Mouse (Mus musculus) heart, embryonic 11.5 days (tissue): ENCODE measurements at regions not wholly inside any gene's neighbourhood (a gene's known extent, or its start where the extent isn't known, plus 50 kb on each side); places are given as distances from the start of the nearest gene placed in this dataset.

Experiments used
- ATAC-seq: fragments of 200-750 bp; cut with Nextera tagmentation; replicated peaks from 2 replicates; pipeline ENCODE4 v1.8.0; 2017; ENCODE audit warnings: moderate library complexity; ENCODE audit not compliant: insufficient number of reproducible peaks, low FRiP score, low TSS enrichment
- H3K27ac ChIP-seq: fragments of 300-500 bp; sonication (generic); 2 replicates; pipeline ENCODE4 v1.5.1; 2014; ENCODE audit warnings: mild to moderate bottlenecking, low read depth, low read length
- H3K27me3 ChIP-seq: fragments of 300-500 bp; sonication (generic); 2 replicates; pipeline ENCODE4 v1.6.1; 2014; ENCODE audit warnings: mild to moderate bottlenecking, low read length, mixed read lengths; ENCODE audit not compliant: control insufficient read depth, insufficient read depth
- H3K36me3 ChIP-seq: fragments of 300-500 bp; sonication (generic); 2 replicates; pipeline ENCODE4 v1.6.1; 2014; ENCODE audit warnings: mild to moderate bottlenecking, low read length, moderate library complexity, mixed read lengths; ENCODE audit not compliant: control insufficient read depth, insufficient read depth
- H3K4me1 ChIP-seq: fragments of 300-500 bp; sonication (generic); 2 replicates; pipeline ENCODE4 v1.6.1; 2014; ENCODE audit warnings: low read length; ENCODE audit not compliant: control insufficient read depth, insufficient read depth
- H3K4me2 ChIP-seq: fragments of 300-500 bp; sonication (generic); 2 replicates; pipeline ENCODE4 v1.6.1; 2014; ENCODE audit warnings: mild to moderate bottlenecking, moderate library complexity
- H3K4me3 ChIP-seq: fragments of 300-500 bp; sonication (generic); 2 replicates; pipeline ENCODE4 v1.5.1; 2014; ENCODE audit warnings: low read depth, low read length
- H3K9ac ChIP-seq: fragments of 300-500 bp; sonication (generic); 2 replicates; pipeline ENCODE4 v1.6.1; 2014; ENCODE audit warnings: mild to moderate bottlenecking, low read depth, low read length, moderate library complexity
- H3K9me3 ChIP-seq: fragments of 300-500 bp; sonication (generic); replicated peaks from 2 replicates; pipeline ENCODE4 v1.6.1; 2016; ENCODE audit warnings: low read length; ENCODE audit not compliant: control insufficient read depth
- WGBS: fragments of 180-500 bp; shearing (Covaris S2); extraction: QIAGEN DNeasy Blood & Tissue Kit; methylation state at CpG from one replicate; pipeline ENCODE4 v1.1.7; 2014; ENCODE audit not compliant: insufficient replicate concordance; 5-methylcytosine and 5-hydroxymethylcytosine counted together

DNA sequence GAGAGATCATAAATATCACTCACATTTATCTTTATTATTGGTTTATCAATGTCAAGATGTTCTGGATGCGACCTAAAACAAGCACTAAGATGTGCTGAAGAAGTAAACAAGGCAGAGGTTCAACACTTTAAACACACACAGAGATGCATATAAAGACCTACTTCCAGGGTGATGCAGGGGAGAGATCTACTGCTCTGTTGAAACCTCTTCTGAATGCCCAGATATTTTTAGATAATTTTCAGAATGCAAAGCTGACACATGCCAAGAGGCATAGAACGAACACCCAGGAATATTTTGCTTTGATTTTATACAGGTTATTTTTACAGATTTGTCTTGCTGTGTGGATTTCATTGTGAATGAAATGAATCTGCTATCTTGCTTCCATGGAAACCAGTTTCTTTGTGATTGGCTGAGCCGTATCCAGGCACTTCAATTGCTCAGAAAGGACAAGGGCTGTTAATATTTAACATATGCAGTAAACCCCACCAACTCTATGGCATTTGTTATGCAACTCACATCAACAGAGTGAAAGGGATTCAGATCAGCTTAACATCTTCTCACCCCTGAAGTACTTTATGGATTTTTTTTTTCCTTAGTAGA, 523.2 kb upstream of the Tbl1xr1 start:
- WGBS: 56% methylated on average over 3 of the region's 3 CpGs

DNA sequence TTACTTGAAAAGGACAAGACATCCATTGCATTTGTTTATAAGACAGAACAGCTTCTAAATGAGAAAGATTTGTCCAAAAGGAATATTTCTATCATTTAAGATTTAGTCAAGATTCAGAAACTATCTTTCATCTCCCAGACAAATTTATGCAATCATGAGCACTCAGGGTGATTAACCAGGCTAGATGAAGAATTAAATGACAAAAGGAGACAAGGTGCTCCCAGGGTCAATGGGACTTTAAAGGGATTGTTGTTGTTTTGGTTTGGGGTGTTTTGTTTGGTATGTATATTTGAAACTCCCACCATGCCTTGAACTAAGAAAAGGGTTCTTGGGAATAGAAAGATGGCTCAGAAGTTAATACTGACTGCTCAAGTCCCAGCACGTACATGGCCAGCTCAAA, 522.6 kb upstream of the Tbl1xr1 start:
- ATAC-seq: no peak
- 53% methylated on average over 1 of the region's 1 CpGs for WGBS

More for the DNA sequence above, 523.2 kb upstream of the Tbl1xr1 start:
- Histone ChIP-seq H3K27ac (no peak overlapping the region), H3K9me3 (no peaks in the 10 kb centered on the region), H3K4me3 (no peak overlapping the region), H3K36me3 (no peaks in the 10 kb centered on the region), H3K4me1 (peaks cover 9% of the 10 kb centered on the region), H3K9ac (no peak overlapping the region), H3K4me2 (no peak overlapping the region), H3K27me3 (no peaks in the 10 kb centered on the region)
- no peak for ATAC-seq

GRCm38 (mm10) chr3:21557963-21558441, 518.5 kb upstream of the Tbl1xr1 start:
- Histone ChIP-seq H3K27me3 (no peaks in the 10 kb centered on the region), H3K27ac (no peak overlapping the region), H3K9me3 (no peaks in the 10 kb centered on the region), H3K36me3 (no peaks in the 10 kb centered on the region), H3K9ac (no peak overlapping the region), H3K4me1 (peaks cover 4% of the 10 kb centered on the region), H3K4me2 (no peak overlapping the region), H3K4me3 (no peak overlapping the region)
- 88% methylated on average over 12 of the region's 12 CpGs for WGBS
- ATAC-seq: no peak

More for the DNA sequence above, 522.6 kb upstream of the Tbl1xr1 start:
- H3K4me3 ChIP-seq: no peak overlapping the region
- H3K27ac ChIP-seq: no peak overlapping the region
- H3K27me3 ChIP-seq: no peaks in the 10 kb centered on the region
- H3K9me3 ChIP-seq: no peaks in the 10 kb centered on the region
- peaks cover 9% of the 10 kb centered on the region for H3K4me1 ChIP-seq
- no peak overlapping the region for H3K9ac ChIP-seq
- H3K36me3 ChIP-seq: no peaks in the 10 kb centered on the region
- H3K4me2 ChIP-seq: no peak overlapping the region

- no peak overlapping the region for H3K9ac ChIP-seq
- no peak overlapping the region for H3K27ac ChIP-seq
- H3K36me3 ChIP-seq: no peaks in the 10 kb centered on the region
- no peaks in the 10 kb centered on the region for H3K27me3 ChIP-seq
- no peak overlapping the region for H3K4me2 ChIP-seq
- no peak overlapping the region for H3K4me3 ChIP-seq
- H3K9me3 ChIP-seq: no peaks in the 10 kb centered on the region
- ATAC-seq: no peak
- 71% methylated on average over 2 of the region's 2 CpGs for WGBS
- peaks cover 12% of the 10 kb centered on the region for H3K4me1 ChIP-seq
These were observed 513.6 kb upstream of the Tbl1xr1 start for GRCm38 (mm10) chr3:21562771-21563312.

GRCm38 (mm10) chr3:21563454-21563853, 513.0 kb upstream of the Tbl1xr1 start:
- 72% methylated on average over 3 of the region's 3 CpGs for WGBS
- Histone ChIP-seq H3K27ac (no peak overlapping the region), H3K27me3 (no peaks in the 10 kb centered on the region), H3K36me3 (no peaks in the 10 kb centered on the region), H3K9ac (no peak overlapping the region), H3K9me3 (no peaks in the 10 kb centered on the region), H3K4me3 (no peak overlapping the region), H3K4me2 (no peak overlapping the region), H3K4me1 (peaks cover 12% of the 10 kb centered on the region)
- no peak for ATAC-seq

DNA sequence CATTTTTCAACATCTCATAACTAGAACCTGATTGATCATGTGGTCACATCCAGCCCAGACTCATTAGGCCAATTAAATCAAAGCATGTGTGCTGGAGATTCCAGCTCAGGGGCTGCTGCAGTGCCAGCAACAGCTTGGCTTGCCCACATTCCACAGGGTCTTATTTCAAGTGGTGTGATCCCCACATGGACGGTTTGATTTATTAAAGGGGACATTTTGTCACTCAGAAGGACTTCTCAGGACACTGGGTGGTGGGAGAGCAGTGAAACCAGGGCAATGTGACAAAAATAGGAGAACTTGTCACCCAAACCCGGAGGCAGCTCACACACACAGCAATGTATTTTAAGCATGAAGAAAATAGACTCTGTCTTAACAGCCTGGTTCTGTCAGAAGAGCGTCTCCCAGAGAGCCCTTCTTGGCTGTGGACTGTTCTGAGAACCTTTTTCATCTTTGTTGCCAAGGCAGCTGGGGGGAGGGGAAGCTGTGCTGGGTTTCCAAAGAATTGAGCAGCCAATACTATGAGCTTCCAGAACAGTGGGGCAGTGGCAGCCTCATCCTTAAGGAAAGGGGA, 512.2 kb upstream of the Tbl1xr1 start:
- H3K4me2 ChIP-seq: no peak overlapping the region
- 17% methylated on average over 3 of the region's 3 CpGs for WGBS
- no peaks in the 10 kb centered on the region for H3K9me3 ChIP-seq
- peak overlapping the region; percentile 84 for H3K27ac ChIP-seq
- peak; percentile 42; the same call in 1 of the 2 replicates for ATAC-seq
- H3K27me3 ChIP-seq: no peaks in the 10 kb centered on the region
- H3K36me3 ChIP-seq: no peaks in the 10 kb centered on the region
- peaks cover 12% of the 10 kb centered on the region for H3K4me1 ChIP-seq
- no peak overlapping the region for H3K9ac ChIP-seq
- H3K4me3 ChIP-seq: no peak overlapping the region

DNA sequence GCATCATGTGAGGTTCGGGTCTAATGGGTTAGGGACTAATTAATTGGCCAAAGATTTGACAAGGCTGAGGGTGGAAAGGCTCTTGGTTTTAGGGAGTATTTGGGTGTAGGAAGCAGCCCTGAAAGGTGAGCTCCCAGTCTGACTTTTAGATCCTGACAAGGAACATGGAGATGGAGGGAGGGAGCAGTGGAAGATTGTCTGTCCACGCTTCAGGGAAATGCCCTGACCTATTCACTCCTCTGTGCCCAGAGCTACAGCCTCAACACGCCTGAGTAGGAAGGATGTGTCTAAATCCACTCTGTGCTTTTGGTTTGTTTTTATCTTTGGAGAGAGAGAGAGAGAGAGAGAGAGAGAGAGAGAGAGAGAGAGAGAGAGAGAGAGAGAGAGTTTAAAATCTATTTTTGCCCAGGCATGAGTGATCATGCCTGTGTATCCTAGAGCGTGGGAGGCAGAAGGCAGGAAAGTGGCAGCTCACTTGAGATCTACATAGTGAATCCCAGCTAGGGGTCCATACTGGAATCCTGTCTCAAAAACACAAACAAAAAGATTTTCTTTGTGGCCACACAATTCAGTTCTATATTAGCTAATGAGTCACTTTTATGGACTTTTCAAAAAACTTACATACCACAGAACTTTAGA, 511.5 kb upstream of the Tbl1xr1 start:
- H3K27me3 ChIP-seq: no peaks in the 10 kb centered on the region
- H3K9me3 ChIP-seq: no peaks in the 10 kb centered on the region
- H3K27ac ChIP-seq: peak overlapping the region; percentile 84
- WGBS: 36% methylated on average over 4 of the region's 4 CpGs
- no peak overlapping the region for H3K4me3 ChIP-seq
- 0 out of 2 replicates have a peak, but pooled peaks have one; percentile 39 for ATAC-seq
- no peaks in the 10 kb centered on the region for H3K36me3 ChIP-seq
- no peak overlapping the region for H3K4me2 ChIP-seq
- H3K9ac ChIP-seq: no peak overlapping the region
- peaks cover 12% of the 10 kb centered on the region for H3K4me1 ChIP-seq

DNA sequence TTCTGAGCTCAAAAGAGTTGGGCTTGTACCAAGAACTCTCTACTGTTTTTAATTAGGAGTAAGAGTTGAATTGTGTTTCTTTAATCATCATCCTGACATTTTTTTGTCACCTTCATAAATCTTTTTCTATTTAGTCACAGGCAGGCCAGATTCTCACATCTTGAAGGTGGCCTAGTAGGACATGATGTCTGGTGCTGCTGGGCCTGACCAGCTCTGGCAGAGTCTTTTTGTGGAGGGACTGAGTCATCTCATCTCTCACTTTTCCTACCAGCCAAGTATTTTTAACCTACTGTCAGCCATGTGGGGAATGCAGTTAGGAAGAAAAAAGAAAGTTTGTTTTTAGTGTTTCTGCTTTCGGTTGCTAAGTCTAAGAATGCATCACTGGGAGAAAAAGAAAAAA, 506.7 kb upstream of the Tbl1xr1 start:
- Histone ChIP-seq H3K36me3 (no peaks in the 10 kb centered on the region), H3K27me3 (no peaks in the 10 kb centered on the region), H3K4me2 (no peak overlapping the region), H3K4me3 (no peak overlapping the region), H3K9ac (no peak overlapping the region), H3K9me3 (no peaks in the 10 kb centered on the region), H3K27ac (no peak overlapping the region), H3K4me1 (peaks cover 11% of the 10 kb centered on the region)
- no peak for ATAC-seq
- WGBS: 48% methylated on average over 1 of the region's 1 CpGs
